In genomic region chr13:32610970-32611369, GRCm38 (mm10) we compare ENCODE assay signal across 12 mouse cellular contexts.
DNase-seq lines count a peak whose midpoint lies in the region; ATAC-seq and TF ChIP-seq lines count a peak whose summit lies in the region.
"Had no signal": no experiment of that assay in that cellular context is flagged by ENCODE, and none has a peak within 500 bp of the region (broad histone marks: within the 10 kb centered on the region; RNA-seq: fewer than 3 reads in every experiment).

No protein-coding gene starts in this region.

- no peak for TF ChIP-seq POLR2A in limb, embryonic 14.5 days (IDR thresholded peaks at IDR 0.05; ENCODE audit: borderline replicate concordance, extremely low read depth, insufficient read depth, insufficient read length)

- peaks cover 17% of the 10 kb centered on the region; the same call in 1 of the 2 replicates for H3K4me1 ChIP-seq in kidney, embryonic 14.5 days (ENCODE audit: control insufficient read depth, insufficient read depth, low read length)
- peaks cover 37% of the 10 kb centered on the region for H3K4me1 ChIP-seq in limb, embryonic 14.5 days (ENCODE audit: control insufficient read depth, insufficient read depth, low read length)
- H3K4me1 ChIP-seq: forebrain, embryonic 12.5 days; megakaryocyte, embryonic 14.5 days had no signal

- H3K27me3 ChIP-seq in kidney, embryonic 14.5 days (ENCODE audit: control insufficient read depth, insufficient read depth, low read length) = no peaks in the 10 kb centered on the region
- H3K27me3 ChIP-seq in limb, embryonic 14.5 days (ENCODE audit: control insufficient read depth, insufficient read depth, low read length) = no peaks in the 10 kb centered on the region
- H3K27me3 ChIP-seq: forebrain, embryonic 12.5 days; hindbrain, embryonic 13.5 days; megakaryocyte, embryonic 14.5 days had no signal

- 0 out of 2 replicates have a peak, but pooled peaks have one; percentile 11 for ATAC-seq in kidney, embryonic 14.5 days (ENCODE audit: low FRiP score, low TSS enrichment)
- no peak for ATAC-seq in limb, embryonic 14.5 days (ENCODE audit: low FRiP score, low read depth)

- H3K27ac ChIP-seq in kidney, embryonic 14.5 days (ENCODE audit: low read depth, low read length) = no peak overlapping the region
- H3K27ac ChIP-seq in limb, embryonic 14.5 days (replicated peaks; ENCODE audit: low read depth, low read length) = peak overlapping the region; percentile 67; the same call in 1 of the 2 replicates
- H3K27ac ChIP-seq: forebrain, embryonic 12.5 days; hindbrain, embryonic 13.5 days had no signal

- 13% methylated on average over 5 of the region's 5 CpGs for WGBS in kidney, embryonic 14.5 days
- WGBS in limb, embryonic 14.5 days = 33% methylated on average over 5 of the region's 5 CpGs

- no peaks in the 10 kb centered on the region for H3K36me3 ChIP-seq in kidney, embryonic 14.5 days (ENCODE audit: control insufficient read depth, insufficient read depth, low read length)
- H3K36me3 ChIP-seq in limb, embryonic 14.5 days (ENCODE audit: control insufficient read depth, insufficient read depth, low read length) = no peaks in the 10 kb centered on the region
- H3K36me3 ChIP-seq: forebrain, embryonic 12.5 days; hindbrain, embryonic 13.5 days had no signal

- H3K9ac ChIP-seq in kidney, embryonic 14.5 days (ENCODE audit: low read depth, low read length) = no peak overlapping the region
- no peak overlapping the region for H3K9ac ChIP-seq in limb, embryonic 14.5 days (ENCODE audit: low read depth, low read length, severe bottlenecking)
- H3K9ac ChIP-seq: forebrain, embryonic 12.5 days; hindbrain, embryonic 13.5 days had no signal

- H3K4me2 ChIP-seq in kidney, embryonic 14.5 days (replicated peaks; ENCODE audit: low read depth, low read length) = no peak overlapping the region
- no peak overlapping the region for H3K4me2 ChIP-seq in limb, embryonic 14.5 days (replicated peaks; ENCODE audit: low read depth, low read length, severe bottlenecking)
- H3K4me2 ChIP-seq: forebrain, embryonic 12.5 days; hindbrain, embryonic 13.5 days had no signal

- no peaks in the 10 kb centered on the region for H3K9me3 ChIP-seq in kidney, embryonic 14.5 days (ENCODE audit: control insufficient read depth, low read length)
- no peaks in the 10 kb centered on the region for H3K9me3 ChIP-seq in limb, embryonic 14.5 days (ENCODE audit: control insufficient read depth, low read length)
- H3K9me3 ChIP-seq: forebrain, embryonic 12.5 days; hindbrain, embryonic 13.5 days; megakaryocyte, embryonic 14.5 days had no signal

- peak; percentile 57 to 78 for DNase-seq in adrenal gland, adult (ENCODE audit: inconsistent age in 2 of 2, low spot score in 1 of 2)
- DNase-seq in adrenal gland, postnatal 25 days = no peak
- DNase-seq in kidney, adult 8-10 months = no peak
- peak; percentile 12 for DNase-seq in adrenal gland, postnatal 10 days
- no peak for DNase-seq in limb, embryonic 14.5 days (ENCODE audit: low spot score)
- no peak for DNase-seq in retina, embryonic 14.5 days (ENCODE audit: low spot score)
- no peak for DNase-seq in frontal cortex, postnatal 25 days (ENCODE audit: low spot score in 2 of 2)
- DNase-seq: gastrocnemius, postnatal 36 days had no signal

- no peak overlapping the region for H3K4me3 ChIP-seq in kidney, embryonic 14.5 days (ENCODE audit: low read length)
- H3K4me3 ChIP-seq in limb, embryonic 14.5 days (replicated peaks; ENCODE audit: low read length) = no peak overlapping the region
- H3K4me3 ChIP-seq: forebrain, embryonic 12.5 days; hindbrain, embryonic 13.5 days; megakaryocyte, embryonic 14.5 days had no signal

Comparison
In these comparisons a context has a peak if more than half of its experiments do, and no peak if none do; other contexts are left out.
1. DNase-seq: peak in adrenal gland, adult (2 of 2) and adrenal gland, postnatal 10 days (single experiment); none in adrenal gland, postnatal 25 days (single experiment), kidney, adult 8-10 months (0 of 2), limb, embryonic 14.5 days (single experiment), retina, embryonic 14.5 days (single experiment) and frontal cortex, postnatal 25 days (0 of 2).